Mouse (Mus musculus): ENCODE data around the gene Gde1. TPM values are rescaled to one million over a fixed set of nuclear protein-coding genes. Genes with fewer than 3 reads are reported as not detected.

The Gde1 gene
- total RNA-seq, 2 experiments from 2014 or later = 39.4 to 47.5 TPM

Other genes with a start within 250 kb of the Gde1 start
- gene Itpripl2, start 213.8 kb downstream of the Gde1 start, total RNA-seq (2015; ENCODE audit: low replicate concordance) = 1.7 and 4.0 TPM in 2 replicates
- gene Itpripl2, start 213.8 kb downstream of the Gde1 start, total RNA-seq (2017; ENCODE audit: low replicate concordance) = 2.7 and 4.6 TPM in 2 replicates
- 8.8 and 16.6 TPM in 2 replicates for gene Coq7, start 172.4 kb downstream of the Gde1 start, total RNA-seq (2015; ENCODE audit: low replicate concordance)
- 3.3 and 13.6 TPM in 2 replicates for gene Coq7, start 172.4 kb downstream of the Gde1 start, total RNA-seq (2017; ENCODE audit: low replicate concordance)
- 0.42 and 0.72 TPM in 2 replicates for gene Tmc7, start 121.0 kb downstream of the Gde1 start, total RNA-seq (2015; ENCODE audit: low replicate concordance)
- gene Tmc7, start 121.0 kb downstream of the Gde1 start, total RNA-seq (2017; ENCODE audit: low replicate concordance) = 0.39 TPM in 1 of 2 replicates, not detected in the other
- not detected in 2 replicates for gene Tmc5, start 108.5 kb downstream of the Gde1 start, total RNA-seq (2015; ENCODE audit: low replicate concordance)
- gene Tmc5, start 108.5 kb downstream of the Gde1 start, total RNA-seq (2017; ENCODE audit: low replicate concordance) = not detected in 2 replicates
- 95.9 and 114 TPM in 2 replicates for gene Ccp110, start 6.8 kb upstream of the Gde1 start, total RNA-seq (2015; ENCODE audit: low replicate concordance)
- 103 and 138 TPM in 2 replicates for gene Ccp110, start 6.8 kb upstream of the Gde1 start, total RNA-seq (2017; ENCODE audit: low replicate concordance)
- gene Vps35l, start 34.4 kb upstream of the Gde1 start, total RNA-seq (2015; ENCODE audit: low replicate concordance) = 21.3 and 61.6 TPM in 2 replicates
- 42.4 and 42.9 TPM in 2 replicates for gene Vps35l, start 34.4 kb upstream of the Gde1 start, total RNA-seq (2017; ENCODE audit: low replicate concordance)
- not detected in 2 replicates for gene Iqck, start 150.0 kb upstream of the Gde1 start, total RNA-seq (2015; ENCODE audit: low replicate concordance)
- gene Iqck, start 150.0 kb upstream of the Gde1 start, total RNA-seq (2017; ENCODE audit: low replicate concordance) = not detected in 2 replicates
- gene Knop1, start 150.5 kb upstream of the Gde1 start, total RNA-seq (2015; ENCODE audit: low replicate concordance) = 7.2 and 8.4 TPM in 2 replicates
- 4.2 and 6.5 TPM in 2 replicates for gene Knop1, start 150.5 kb upstream of the Gde1 start, total RNA-seq (2017; ENCODE audit: low replicate concordance)